Mouse (Mus musculus): ENCODE data around the gene Dock4.

The Dock4 gene

GRCm38 (mm10) chr12:40463828-40464227 is 18.1 kb downstream of the Dock4 start:
- no peak for DNase-seq

- DNase-seq, result no peak
These were observed 18.5 kb downstream of the Dock4 start for GRCm38 (mm10) chr12:40464282-40464681.

DNA sequence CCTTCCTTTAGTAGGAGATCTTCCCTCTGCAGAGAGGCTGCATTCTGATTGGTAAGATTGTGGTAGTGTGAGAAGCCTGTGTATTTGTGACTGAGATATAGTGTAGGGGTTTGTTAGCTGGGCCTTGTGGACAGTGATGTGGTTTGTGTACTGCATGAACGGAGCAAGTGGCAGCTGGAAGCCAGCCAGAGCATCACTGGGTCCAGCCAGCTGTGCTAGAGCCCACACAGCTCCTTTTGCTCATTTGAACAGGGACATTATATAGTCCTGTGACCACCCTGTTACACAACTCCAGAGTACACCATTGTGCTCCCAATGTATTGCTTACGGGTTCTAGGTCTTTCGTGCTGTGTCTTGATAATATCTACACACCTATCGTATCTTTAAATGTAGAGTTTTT is 22.5 kb downstream of the Dock4 start:
- DNase-seq, result no peak

GRCm38 (mm10) chr12:40469009-40469408 is 23.3 kb downstream of the Dock4 start:
- no peak for DNase-seq

DNA sequence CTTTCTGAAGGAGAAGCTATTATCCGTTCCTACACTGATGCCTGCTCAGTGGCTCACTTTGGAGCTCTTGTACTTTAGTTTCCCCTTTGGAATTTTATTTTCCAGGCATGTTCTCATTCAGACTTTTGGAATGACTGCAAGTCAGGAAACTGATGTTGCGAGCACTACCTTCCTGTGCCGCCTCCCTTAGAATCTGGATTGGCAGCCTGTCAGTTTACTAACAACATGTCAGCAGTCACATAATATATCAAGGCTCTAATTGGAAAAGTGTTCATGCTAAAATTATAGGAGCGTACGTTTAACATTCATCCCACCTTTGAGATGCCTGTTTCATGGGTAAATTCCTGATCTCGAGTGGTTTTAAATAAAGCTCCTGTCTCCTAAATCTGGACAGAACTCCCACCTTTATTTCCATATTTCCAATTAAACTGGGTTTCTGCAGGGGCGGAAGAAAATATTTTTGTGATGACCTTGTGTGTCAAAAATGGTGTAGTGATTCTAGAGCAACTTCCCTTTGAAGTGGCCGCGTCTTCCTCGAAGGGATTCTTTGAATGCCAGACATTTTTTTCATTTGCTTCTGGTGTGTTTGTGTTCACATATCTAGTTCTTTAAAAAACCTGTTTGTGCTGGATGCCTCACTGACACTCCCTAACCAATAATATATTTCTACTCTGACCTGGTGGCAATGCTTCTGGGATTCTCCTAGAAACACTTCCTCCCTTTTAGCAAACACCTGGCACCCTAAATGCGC is 26.1 kb downstream of the Dock4 start:
- DNase-seq, result no peak

- no peak for DNase-seq
These were observed 28.0 kb downstream of the Dock4 start for GRCm38 (mm10) chr12:40473709-40474108.

DNA sequence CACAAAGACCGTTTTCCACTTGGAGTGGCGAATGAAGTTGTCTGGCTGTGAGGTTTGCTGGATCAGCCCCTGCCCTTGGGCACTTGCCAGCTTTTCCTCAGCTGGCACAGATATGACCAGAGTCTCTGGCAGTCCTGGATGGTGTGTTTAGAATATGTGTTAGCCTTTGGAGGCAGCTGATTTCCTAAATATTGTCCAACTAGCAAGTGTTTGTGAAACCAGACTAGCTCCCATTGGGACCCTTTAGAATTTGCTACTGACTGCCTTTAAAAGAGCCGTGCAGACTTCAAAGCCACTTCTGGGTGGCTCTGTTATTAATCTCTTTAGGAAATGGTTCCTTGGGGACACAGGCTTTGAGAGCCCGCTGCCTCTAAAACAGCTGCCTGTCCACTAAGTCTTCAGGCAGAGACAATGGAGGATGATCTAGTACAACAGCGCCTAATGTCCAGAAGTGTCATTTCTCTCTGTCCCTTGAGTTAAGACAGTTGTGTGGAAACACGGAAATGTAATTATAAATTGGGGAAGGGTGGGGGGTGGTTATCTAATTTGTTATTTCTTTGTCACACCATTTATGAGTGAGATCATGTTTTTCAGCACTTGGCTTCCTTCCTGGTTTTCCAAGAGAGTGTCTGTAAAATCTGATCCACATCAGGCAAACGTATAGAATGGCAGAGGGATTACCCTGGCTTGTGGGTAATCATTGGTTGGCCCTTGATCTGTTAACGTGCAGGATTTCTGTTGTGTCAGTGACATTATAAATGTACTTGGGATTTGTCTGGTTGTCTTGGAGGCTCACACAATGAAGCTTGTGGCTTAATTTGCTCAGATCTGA is 32.1 kb downstream of the Dock4 start:
- no peak for DNase-seq

DNA sequence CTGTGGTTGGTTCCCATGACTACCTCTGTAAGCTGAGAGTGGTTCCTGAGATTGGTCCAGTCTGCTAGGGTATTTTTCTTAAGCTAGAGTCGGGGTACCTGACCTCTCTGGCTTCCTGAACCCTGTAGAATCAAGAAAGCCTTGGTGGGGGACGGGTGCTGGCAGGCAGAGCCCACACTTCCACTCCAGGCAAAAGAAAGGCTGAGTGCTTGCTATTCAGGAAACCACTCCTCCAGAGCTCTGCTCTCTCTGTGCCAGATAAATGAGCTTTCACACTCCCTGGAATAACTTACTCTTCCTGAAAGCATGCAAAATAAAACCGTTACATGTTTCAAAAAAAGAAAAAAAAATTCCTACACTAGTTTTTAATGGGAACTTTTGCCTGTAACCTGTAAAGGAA is 38.5 kb downstream of the Dock4 start:
- DNase-seq, result no peak

GRCm38 (mm10) chr12:40485210-40485609 is 39.5 kb downstream of the Dock4 start:
- DNase-seq, result no peak

GRCm38 (mm10) chr12:40486047-40486837 is 40.5 kb downstream of the Dock4 start:
- no peak for DNase-seq

GRCm38 (mm10) chr12:40496387-40496786 is 50.6 kb downstream of the Dock4 start:
- DNase-seq, result no peak

GRCm38 (mm10) chr12:40497806-40498205 is 52.1 kb downstream of the Dock4 start:
- no peak for DNase-seq

GRCm38 (mm10) chr12:40498250-40498671 is 52.5 kb downstream of the Dock4 start:
- no peak for DNase-seq

DNA sequence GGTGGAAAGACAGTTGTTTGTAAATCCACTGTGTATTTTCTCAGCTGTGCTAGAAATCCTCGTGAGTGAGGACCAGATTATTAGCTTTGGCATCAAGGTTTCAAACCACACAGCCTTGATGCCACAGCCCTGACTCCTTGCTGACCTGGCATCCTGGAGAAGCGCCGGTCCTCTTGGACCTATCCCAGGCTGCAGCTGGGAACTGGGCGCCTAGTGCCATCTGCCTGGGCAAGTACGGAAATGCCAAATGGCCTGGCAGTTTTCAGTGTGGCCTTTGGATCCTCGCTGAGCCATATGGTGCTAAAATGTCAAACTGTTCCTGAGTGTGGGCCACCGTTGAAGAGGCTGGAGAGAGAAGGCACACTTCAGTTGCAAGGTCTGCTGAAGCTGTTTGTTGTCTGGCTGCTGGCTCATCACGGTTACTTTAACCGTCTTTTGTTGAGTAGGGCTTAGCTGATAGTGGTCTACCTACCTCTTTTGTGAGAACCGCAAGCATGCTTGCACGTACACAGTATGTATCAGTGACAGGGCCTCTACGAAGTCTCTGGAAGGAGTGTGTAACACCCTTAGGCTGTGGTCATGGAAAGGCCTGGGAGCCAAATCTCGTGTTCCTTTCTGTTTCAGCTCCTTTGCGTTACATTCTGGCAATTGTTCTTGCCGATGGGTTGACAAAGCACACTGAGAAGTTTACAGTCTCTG is 53.3 kb downstream of the Dock4 start:
- DNase-seq, result no peak

GRCm38 (mm10) chr12:40499627-40500329 is 54.0 kb downstream of the Dock4 start:
- DNase-seq, result no peak

GRCm38 (mm10) chr12:40501141-40501540 is 55.4 kb downstream of the Dock4 start:
- no peak for DNase-seq

GRCm38 (mm10) chr12:40503520-40503919 is 57.8 kb downstream of the Dock4 start:
- DNase-seq, result no peak

DNA sequence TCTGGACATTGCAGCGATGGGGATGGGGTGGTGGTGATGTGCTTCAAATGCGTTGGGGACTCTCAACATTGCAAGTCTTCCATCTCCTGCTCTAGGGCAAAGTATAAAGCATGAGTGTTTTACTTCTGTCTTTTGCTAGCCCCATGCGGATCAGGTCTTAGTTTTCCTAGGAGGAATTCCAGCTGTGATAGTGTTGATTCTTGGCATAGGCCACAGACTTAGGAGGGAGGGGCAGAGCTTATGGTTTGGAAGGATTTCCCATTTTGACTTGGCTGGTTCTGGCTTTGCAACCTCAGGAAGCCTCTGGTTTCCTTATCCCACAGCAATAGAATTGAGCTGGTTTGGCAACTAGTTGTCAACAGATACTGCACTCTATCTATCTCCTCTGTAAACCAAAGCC is 58.9 kb downstream of the Dock4 start:
- DNase-seq, result no peak

- DNase-seq, result no peak
These were observed 62.2 kb downstream of the Dock4 start for GRCm38 (mm10) chr12:40507823-40508390.

- no peak for DNase-seq
These were observed 62.7 kb downstream of the Dock4 start for GRCm38 (mm10) chr12:40508416-40508815.

- no peak for DNase-seq
These were observed 66.1 kb downstream of the Dock4 start for GRCm38 (mm10) chr12:40511643-40512369.

Data from thymus, postnatal 14 days (tissue).